In the genomic region with DNA sequence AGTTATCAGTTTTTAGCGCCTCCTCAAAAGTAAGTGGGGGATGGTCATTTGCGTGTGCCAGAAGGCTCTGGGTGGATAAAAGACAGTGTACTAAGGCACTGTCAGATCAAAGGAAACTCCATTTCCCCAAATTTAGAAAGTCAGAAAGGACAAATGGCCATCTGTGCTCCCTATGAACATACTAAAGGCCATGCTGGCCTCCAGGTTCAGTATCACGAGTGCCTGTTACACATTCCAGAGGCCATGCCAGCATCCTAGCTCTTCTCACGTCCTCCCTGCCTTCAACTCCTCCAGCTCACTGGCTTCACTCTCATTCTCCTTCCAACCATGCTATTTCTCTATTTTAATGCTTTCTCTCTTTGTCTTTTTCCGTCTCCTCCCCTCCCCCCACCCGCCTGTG, we compare ENCODE assay signal across 27 mouse cellular contexts.
DNase-seq lines count a peak whose midpoint lies in the region; ATAC-seq and TF ChIP-seq lines count a peak whose summit lies in the region.
"Had no signal": no experiment of that assay in that cellular context is flagged by ENCODE, and none has a peak within 500 bp of the region (broad histone marks: within the 10 kb centered on the region; RNA-seq: fewer than 3 reads in every experiment).

No protein-coding gene starts in this region.

- H3K4me3 ChIP-seq in forebrain, embryonic 11.5 days (ENCODE audit: low read depth, low read length), result no peak overlapping the region
- H3K4me3 ChIP-seq in forebrain, postnatal 0 days (ENCODE audit: low read depth, low read length), result no peak overlapping the region
- H3K4me3 ChIP-seq in heart, embryonic 14.5 days (ENCODE audit: control insufficient read depth in 1 of 2, insufficient read depth in 1 of 2, low read depth in 1 of 2, low read length in 2 of 2), result no peak overlapping the region
- H3K4me3 ChIP-seq in hindbrain, embryonic 14.5 days (replicated peaks; ENCODE audit: low read length), result no peak overlapping the region
- no peak overlapping the region for H3K4me3 ChIP-seq in hindbrain, embryonic 16.5 days (ENCODE audit: low read length)
- H3K4me3 ChIP-seq in embryonic facial prominence, embryonic 10.5 days, result no peak overlapping the region
- H3K4me3 ChIP-seq: embryonic facial prominence, embryonic 13.5 days; erythroblast, embryonic 14.5 days; forebrain, embryonic 15.5 days; layer of hippocampus, adult 2 months; limb, embryonic 10.5 days; liver, embryonic 15.5 days; midbrain, embryonic 15.5 days; myocyte; neural tube, embryonic 13.5 days had no signal

- no peak for TF ChIP-seq CTCF in forebrain, postnatal 0 days (IDR thresholded peaks at IDR 0.05; ENCODE audit: low read depth)

- H3K4me1 ChIP-seq in forebrain, embryonic 11.5 days (replicated peaks; ENCODE audit: control insufficient read depth, insufficient read depth, low read length), result peaks cover 6% of the 10 kb centered on the region; the same call in 1 of the 2 replicates
- no peaks in the 10 kb centered on the region for H3K4me1 ChIP-seq in forebrain, postnatal 0 days (ENCODE audit: insufficient read depth)
- H3K4me1 ChIP-seq in heart, embryonic 14.5 days (ENCODE audit: control insufficient read depth in 2 of 2, insufficient read depth in 2 of 2, low read length in 2 of 2), result peaks cover 24 to 43% of the 10 kb centered on the region in 2 experiments
- H3K4me1 ChIP-seq in hindbrain, embryonic 14.5 days (replicated peaks; ENCODE audit: control insufficient read depth, insufficient read depth, low read length), result peaks cover 16% of the 10 kb centered on the region
- peaks cover 13% of the 10 kb centered on the region for H3K4me1 ChIP-seq in hindbrain, embryonic 16.5 days (ENCODE audit: control insufficient read depth, insufficient read depth, low read depth, low read length)
- peaks cover 32% of the 10 kb centered on the region for H3K4me1 ChIP-seq in embryonic facial prominence, embryonic 10.5 days

- no peak overlapping the region for H3K27ac ChIP-seq in forebrain, embryonic 11.5 days (ENCODE audit: low read depth, low read length)
- H3K27ac ChIP-seq in forebrain, postnatal 0 days (ENCODE audit: low read depth, low read length), result no peak overlapping the region
- no peak overlapping the region for H3K27ac ChIP-seq in heart, embryonic 14.5 days (replicated peaks in 1 of 2; ENCODE audit: control insufficient read depth in 1 of 2, insufficient read depth in 1 of 2, low read depth in 2 of 2, low read length in 2 of 2)
- no peak overlapping the region for H3K27ac ChIP-seq in hindbrain, embryonic 14.5 days
- no peak overlapping the region for H3K27ac ChIP-seq in hindbrain, embryonic 16.5 days (ENCODE audit: low read depth, low read length)
- peak overlapping the region; percentile 40; the same call in 1 of the 2 replicates for H3K27ac ChIP-seq in embryonic facial prominence, embryonic 10.5 days (replicated peaks)
- H3K27ac ChIP-seq: embryonic facial prominence, embryonic 13.5 days; forebrain, embryonic 15.5 days; layer of hippocampus, adult 2 months; limb, embryonic 10.5 days; liver, embryonic 15.5 days; midbrain, embryonic 15.5 days; neural tube, embryonic 13.5 days had no signal

- no peak for ATAC-seq in forebrain, embryonic 11.5 days (replicated peaks; ENCODE audit: low FRiP score)
- no peak for ATAC-seq in forebrain, postnatal 0 days
- no peak for ATAC-seq in heart, embryonic 14.5 days (ENCODE audit: insufficient number of reproducible peaks, insufficient read depth, low FRiP score, low read depth)
- no peak for ATAC-seq in hindbrain, embryonic 14.5 days (ENCODE audit: low FRiP score)
- ATAC-seq in hindbrain, embryonic 16.5 days, result no peak
- ATAC-seq: CD4-positive, CD25-positive, alpha-beta regulatory T cell, adult 4 months; forebrain, embryonic 15.5 days; intestine, postnatal 0 days; midbrain, embryonic 15.5 days had no signal

- no peaks in the 10 kb centered on the region for H3K27me3 ChIP-seq in forebrain, embryonic 11.5 days (ENCODE audit: control insufficient read depth, insufficient read depth, low read length)
- H3K27me3 ChIP-seq in forebrain, postnatal 0 days (ENCODE audit: insufficient read depth, low read length), result no peaks in the 10 kb centered on the region
- no peaks in the 10 kb centered on the region for H3K27me3 ChIP-seq in heart, embryonic 14.5 days (ENCODE audit: control insufficient read depth, insufficient read depth, low read length)
- H3K27me3 ChIP-seq in hindbrain, embryonic 14.5 days (ENCODE audit: control insufficient read depth, insufficient read depth, low read length), result no peaks in the 10 kb centered on the region
- H3K27me3 ChIP-seq in hindbrain, embryonic 16.5 days (replicated peaks; ENCODE audit: control insufficient read depth, insufficient read depth, low read length), result no peaks in the 10 kb centered on the region
- no peaks in the 10 kb centered on the region for H3K27me3 ChIP-seq in embryonic facial prominence, embryonic 10.5 days (replicated peaks; ENCODE audit: low read depth, poor library complexity, severe bottlenecking)
- H3K27me3 ChIP-seq: embryonic facial prominence, embryonic 13.5 days; forebrain, embryonic 15.5 days; liver, embryonic 15.5 days; midbrain, embryonic 15.5 days; neural tube, embryonic 13.5 days had no signal

- DNase-seq in forebrain, embryonic 11.5 days (ENCODE audit: low spot score), result peak; percentile 18
- no peak for DNase-seq in forebrain, postnatal 0 days
- no peak for DNase-seq in heart, postnatal 4 days
- DNase-seq in hindbrain, embryonic 14.5 days (ENCODE audit: low spot score), result no peak
- DNase-seq in embryonic facial prominence, embryonic 10.5 days (ENCODE audit: low spot score), result no peak
- DNase-seq: adrenal gland, postnatal 14 days; cerebellum, adult 9-11 months; gastrocnemius, postnatal 10 days; kidney, postnatal 25 days; liver; lung, postnatal 10 days; retina, postnatal 1 day; right cerebral cortex, postnatal 25 days; spleen, adult 18-20 months had no signal

- no peaks in the 10 kb centered on the region for H3K36me3 ChIP-seq in forebrain, embryonic 11.5 days (ENCODE audit: control insufficient read depth, insufficient read depth, low read length)
- no peaks in the 10 kb centered on the region for H3K36me3 ChIP-seq in forebrain, postnatal 0 days (ENCODE audit: insufficient read depth)
- no peaks in the 10 kb centered on the region for H3K36me3 ChIP-seq in heart, embryonic 14.5 days (ENCODE audit: control insufficient read depth, insufficient read depth, low read length)
- no peaks in the 10 kb centered on the region for H3K36me3 ChIP-seq in hindbrain, embryonic 14.5 days (replicated peaks; ENCODE audit: control insufficient read depth, insufficient read depth)
- H3K36me3 ChIP-seq in hindbrain, embryonic 16.5 days (ENCODE audit: control insufficient read depth, insufficient read depth, low read length), result no peaks in the 10 kb centered on the region
- no peaks in the 10 kb centered on the region for H3K36me3 ChIP-seq in embryonic facial prominence, embryonic 10.5 days (replicated peaks)
- H3K36me3 ChIP-seq: embryonic facial prominence, embryonic 13.5 days; forebrain, embryonic 15.5 days; limb, embryonic 10.5 days; liver, embryonic 15.5 days; midbrain, embryonic 15.5 days; neural tube, embryonic 13.5 days had no signal

- WGBS in forebrain, embryonic 11.5 days, result 63% methylated on average over 6 of the region's 6 CpGs
- WGBS in forebrain, postnatal 0 days, result 55% methylated on average over 6 of the region's 6 CpGs
- WGBS in heart, embryonic 14.5 days, result 24% methylated on average over 6 of the region's 6 CpGs
- 54% methylated on average over 6 of the region's 6 CpGs for WGBS in hindbrain, embryonic 14.5 days
- WGBS in hindbrain, embryonic 16.5 days, result 56% methylated on average over 6 of the region's 6 CpGs
- 52% methylated on average over 6 of the region's 6 CpGs for WGBS in embryonic facial prominence, embryonic 10.5 days

- no peak overlapping the region for H3K9ac ChIP-seq in forebrain, embryonic 11.5 days (ENCODE audit: low read length)
- no peak overlapping the region for H3K9ac ChIP-seq in forebrain, postnatal 0 days
- H3K9ac ChIP-seq in heart, embryonic 14.5 days (ENCODE audit: low read length), result no peak overlapping the region
- H3K9ac ChIP-seq in hindbrain, embryonic 14.5 days, result 0 out of 2 replicates have a peak overlapping the region, but pooled peaks have one; percentile 2
- no peak overlapping the region for H3K9ac ChIP-seq in hindbrain, embryonic 16.5 days (ENCODE audit: low read depth, low read length)
- H3K9ac ChIP-seq: embryonic facial prominence, embryonic 13.5 days; forebrain, embryonic 15.5 days; liver, embryonic 15.5 days; midbrain, embryonic 15.5 days; neural tube, embryonic 13.5 days had no signal

- H3K9me3 ChIP-seq in forebrain, embryonic 11.5 days (ENCODE audit: control insufficient read depth, low read length), result no peaks in the 10 kb centered on the region
- no peaks in the 10 kb centered on the region for H3K9me3 ChIP-seq in forebrain, postnatal 0 days (ENCODE audit: low read length)
- no peaks in the 10 kb centered on the region for H3K9me3 ChIP-seq in heart, embryonic 14.5 days (ENCODE audit: control insufficient read depth, low read length)
- H3K9me3 ChIP-seq in hindbrain, embryonic 14.5 days (ENCODE audit: control insufficient read depth, low read length), result no peaks in the 10 kb centered on the region
- H3K9me3 ChIP-seq in hindbrain, embryonic 16.5 days (ENCODE audit: control insufficient read depth, low read length), result no peaks in the 10 kb centered on the region
- H3K9me3 ChIP-seq in embryonic facial prominence, embryonic 10.5 days, result no peaks in the 10 kb centered on the region
- H3K9me3 ChIP-seq: embryonic facial prominence, embryonic 13.5 days; forebrain, embryonic 15.5 days; limb, embryonic 10.5 days; liver, embryonic 15.5 days; midbrain, embryonic 15.5 days; neural tube, embryonic 13.5 days had no signal

- no peak overlapping the region for H3K4me2 ChIP-seq in forebrain, embryonic 11.5 days (ENCODE audit: low read depth, low read length, severe bottlenecking)
- H3K4me2 ChIP-seq in forebrain, postnatal 0 days (ENCODE audit: low read depth), result no peak overlapping the region
- H3K4me2 ChIP-seq in heart, embryonic 14.5 days (ENCODE audit: low read length), result peak overlapping the region; percentile 40
- no peak overlapping the region for H3K4me2 ChIP-seq in hindbrain, embryonic 14.5 days (replicated peaks)
- no peak overlapping the region for H3K4me2 ChIP-seq in hindbrain, embryonic 16.5 days (ENCODE audit: low read length)
- H3K4me2 ChIP-seq: embryonic facial prominence, embryonic 13.5 days; forebrain, embryonic 15.5 days; liver, embryonic 15.5 days; midbrain, embryonic 15.5 days; neural tube, embryonic 13.5 days had no signal
